Mouse (Mus musculus) cortical plate, adult 2 months (tissue): ENCODE results near the gene Gtpbp1.

Source experiments
- CTCF ChIP-seq: fragments of 200-500 bp; IDR thresholded peaks from 2 replicates; pipeline ENCODE4 v1.5.1; 2011; ENCODE audit warnings: mild to moderate bottlenecking, control low read depth, low read length; ENCODE audit not compliant: insufficient read depth; ENCODE audit errors: extremely low read depth
- POLR2A ChIP-seq: fragments of 200-500 bp; IDR thresholded peaks from 2 replicates; pipeline ENCODE4 v1.6.1; 2011; ENCODE audit warnings: mild to moderate bottlenecking, low read length, control low read depth; ENCODE audit not compliant: insufficient read depth; ENCODE audit errors: extremely low read depth

GRCm38 (mm10) chr15:79658531-79659375, 31.9 kb upstream of the Gtpbp1 start, which contains the start of the genes Fam227a and Cby1:
- TF ChIP-seq POLR2A (peak; percentile 82), CTCF (no peak)
